Mouse (Mus musculus): ENCODE data around the gene Snrnp70. TPM values are rescaled to one million over a fixed set of nuclear protein-coding genes. Genes with fewer than 3 reads are reported as not detected.
A peak's percentile ranks its signal among the peaks of the same experiment; 100 is the strongest.

Snrnp70 gene
- total RNA-seq, 2 experiments from 2014 or later, result 262 to 325 TPM

DNA sequence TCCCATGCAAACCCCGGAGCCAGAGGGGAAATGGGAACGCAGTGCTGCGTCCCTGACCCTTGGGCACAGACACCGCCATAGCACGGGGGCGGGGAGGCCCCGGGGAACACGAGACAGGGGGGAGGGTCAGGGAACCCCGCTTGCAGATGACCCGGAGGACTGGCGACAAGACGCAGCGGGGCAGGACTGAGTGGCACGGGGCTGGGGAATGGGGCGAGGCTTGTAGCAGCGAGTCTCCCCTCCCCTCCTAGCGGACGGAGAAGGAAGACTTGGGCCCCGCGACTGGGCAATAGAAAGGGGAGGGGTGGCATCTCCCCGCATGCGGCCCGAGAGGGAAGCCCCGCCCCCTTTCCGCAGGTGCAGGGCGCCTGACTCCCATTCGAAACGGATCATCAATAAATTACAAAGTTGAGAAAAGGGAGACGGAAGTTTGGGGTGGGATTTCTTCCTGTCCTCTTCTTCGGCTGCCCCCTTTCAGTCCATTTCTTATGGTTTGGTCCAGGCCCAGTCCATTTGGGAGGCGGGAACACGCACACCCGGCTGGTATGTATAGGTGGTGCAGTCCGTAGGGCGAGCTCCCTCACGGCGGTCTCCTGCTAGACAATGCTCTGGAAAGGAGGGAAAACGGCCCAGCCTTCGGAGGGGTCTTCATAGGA is 56.0 kb downstream of the Snrnp70 start:
- peak; percentile 41 to 53 for DNase-seq (ENCODE audit: low spot score in 2 of 2)

DNA sequence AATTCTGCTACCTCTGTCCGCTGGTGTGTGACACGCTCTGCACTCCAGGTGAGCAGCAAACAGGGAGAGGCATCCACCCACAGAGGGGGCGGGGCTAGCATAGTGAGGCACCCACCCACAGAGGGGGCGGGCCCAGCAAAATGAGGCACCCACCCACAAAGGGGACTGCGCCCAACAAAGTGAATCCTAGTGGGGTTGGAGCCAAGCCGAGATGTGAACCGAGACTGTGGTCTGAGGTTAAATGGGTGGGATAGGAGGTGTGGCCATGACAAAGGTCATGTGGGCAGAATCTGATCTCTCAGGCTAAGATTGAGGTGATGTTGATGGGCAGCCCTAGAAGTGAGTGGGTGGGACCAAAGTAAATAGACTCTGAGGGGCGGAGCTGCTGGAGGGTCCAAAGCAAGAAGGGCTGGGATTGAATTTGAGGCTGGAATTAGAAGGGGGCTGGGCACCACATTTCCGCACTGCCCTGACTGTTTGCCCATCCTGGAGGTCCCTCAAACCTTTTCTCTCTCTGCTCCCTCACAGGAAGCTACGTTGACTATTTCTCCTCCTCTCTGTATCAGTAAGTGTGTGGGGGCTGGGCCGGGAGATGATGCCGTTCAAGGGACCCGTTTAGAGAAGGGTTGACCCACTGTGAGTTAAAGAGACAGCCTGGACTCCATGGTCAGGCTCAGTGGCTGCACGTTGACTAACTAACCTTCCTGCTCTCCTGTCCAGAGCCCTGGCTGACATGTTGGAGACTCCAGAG is 57.2 kb downstream of the Snrnp70 start:
- DNase-seq (ENCODE audit: low spot score in 2 of 2), result no peak

DNA sequence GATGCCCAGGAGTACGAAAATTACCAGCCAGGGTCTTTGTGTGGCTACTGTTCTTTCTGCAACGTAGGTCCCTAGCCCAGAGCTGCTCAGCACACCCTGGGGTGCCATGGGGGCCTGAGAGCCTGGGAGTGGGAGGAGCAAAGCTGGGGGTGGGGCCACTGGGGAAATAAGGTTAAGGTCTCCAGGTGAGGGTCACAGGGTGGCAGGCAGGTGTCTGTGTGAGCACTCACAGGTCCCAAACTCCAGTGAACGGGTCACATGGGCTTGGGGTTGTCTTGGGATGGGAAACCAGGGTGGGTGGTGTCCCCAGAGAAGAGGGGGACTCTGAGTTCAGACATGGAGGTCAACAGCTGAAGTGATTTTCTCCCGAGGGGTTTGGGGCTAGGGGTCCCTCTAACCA is 58.1 kb downstream of the Snrnp70 start:
- DNase-seq (ENCODE audit: low spot score in 2 of 2), result no peak

DNA sequence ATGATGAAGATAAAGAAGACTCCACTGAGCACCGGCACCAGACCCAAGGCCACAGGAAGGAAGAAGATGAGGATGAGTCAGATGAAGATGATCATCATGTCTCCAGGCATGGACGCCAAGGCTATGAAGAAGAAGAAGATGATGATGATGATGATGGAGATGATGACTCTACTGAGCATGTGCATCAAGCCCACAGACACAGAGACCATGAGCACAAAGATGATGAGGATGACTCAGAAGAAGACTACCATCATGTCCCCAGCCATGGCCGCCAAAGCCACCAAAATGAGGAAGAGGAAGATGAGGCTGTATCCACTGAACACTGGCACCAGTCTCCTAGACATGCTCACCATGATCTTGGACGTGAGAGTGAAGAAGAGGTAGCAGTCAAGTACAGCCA is 59.2 kb downstream of the Snrnp70 start:
- DNase-seq (ENCODE audit: low spot score in 2 of 2), result no peak

DNA sequence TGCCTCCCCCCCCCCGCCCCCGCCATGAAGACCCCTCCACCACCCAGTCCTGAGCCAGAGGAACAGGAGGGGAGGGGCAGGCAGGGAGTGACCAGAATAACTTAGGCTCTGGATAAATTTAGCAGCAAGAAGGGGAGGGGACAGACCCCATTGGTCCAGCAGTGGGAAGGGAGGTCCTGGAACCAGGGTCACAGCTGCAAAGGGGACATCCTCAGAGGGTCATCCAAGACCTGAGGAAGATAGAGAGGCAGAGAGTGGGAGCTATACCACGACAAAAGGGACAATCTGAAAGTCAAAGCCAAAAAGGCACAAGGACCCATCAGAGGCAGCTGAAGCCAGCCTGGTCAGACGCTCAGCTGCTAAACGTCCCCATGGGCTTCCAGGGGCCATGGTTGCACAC is 60.5 kb downstream of the Snrnp70 start, which contains the start of gene Hrc:
Gene Hrc, plus strand, starts transcription at position 235 of the 400 bp plus-strand sequence.
- no peak for DNase-seq (ENCODE audit: low spot score in 2 of 2)

DNA sequence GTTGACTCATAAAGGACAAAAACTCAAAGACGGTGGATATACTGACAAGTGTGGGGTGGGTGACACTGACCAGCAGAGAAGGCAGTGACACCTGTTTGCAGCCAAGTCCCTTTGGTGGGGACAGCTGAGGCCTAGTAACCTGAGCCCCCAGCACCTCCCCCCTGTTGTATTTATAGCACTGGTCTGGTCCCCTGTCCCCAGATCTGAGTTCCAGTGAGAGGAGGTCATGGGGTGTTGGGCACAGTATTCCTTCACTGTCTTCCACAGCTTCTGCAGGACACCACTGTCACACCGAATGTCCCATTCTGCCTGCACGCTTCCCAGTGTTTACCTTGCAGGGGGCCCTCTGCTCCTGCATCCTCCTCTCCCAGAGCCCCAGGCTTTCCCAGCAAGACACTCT is 60.9 kb downstream of the Snrnp70 start:
- no peak for DNase-seq (ENCODE audit: low spot score in 2 of 2)

DNA sequence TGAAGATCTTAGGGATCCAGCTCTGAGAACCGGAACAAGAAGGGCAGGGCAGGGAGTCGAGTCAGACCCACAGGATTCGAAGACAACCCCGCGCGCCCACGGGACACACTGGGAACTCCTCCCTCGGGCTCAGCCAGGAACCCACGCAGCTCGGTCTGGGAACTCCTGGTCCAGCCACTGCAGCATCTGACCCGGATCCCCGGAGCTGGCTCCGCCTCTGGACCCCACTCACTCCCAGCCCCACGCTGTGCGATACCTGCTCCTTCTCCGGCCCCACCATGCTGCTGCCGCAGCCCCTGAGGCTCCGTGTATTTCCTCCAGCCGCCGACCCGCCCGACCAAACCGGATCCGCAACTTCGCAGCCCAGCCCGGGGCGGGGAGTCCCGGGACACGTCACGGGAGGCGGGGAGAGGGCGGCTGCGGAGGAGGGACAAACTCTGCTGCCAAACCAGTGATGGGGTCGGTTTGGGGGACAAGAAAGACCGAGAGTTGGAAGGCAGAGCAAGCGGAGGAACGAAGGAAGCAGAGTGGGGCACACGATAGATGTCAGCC is 62.0 kb downstream of the Snrnp70 start, which contains the start of gene Trpm4:
Gene Trpm4, minus strand, starts transcription at position 350 of the 552 bp plus-strand sequence.
- peak; percentile 84 to 86 for DNase-seq (ENCODE audit: low spot score in 2 of 2)

DNA sequence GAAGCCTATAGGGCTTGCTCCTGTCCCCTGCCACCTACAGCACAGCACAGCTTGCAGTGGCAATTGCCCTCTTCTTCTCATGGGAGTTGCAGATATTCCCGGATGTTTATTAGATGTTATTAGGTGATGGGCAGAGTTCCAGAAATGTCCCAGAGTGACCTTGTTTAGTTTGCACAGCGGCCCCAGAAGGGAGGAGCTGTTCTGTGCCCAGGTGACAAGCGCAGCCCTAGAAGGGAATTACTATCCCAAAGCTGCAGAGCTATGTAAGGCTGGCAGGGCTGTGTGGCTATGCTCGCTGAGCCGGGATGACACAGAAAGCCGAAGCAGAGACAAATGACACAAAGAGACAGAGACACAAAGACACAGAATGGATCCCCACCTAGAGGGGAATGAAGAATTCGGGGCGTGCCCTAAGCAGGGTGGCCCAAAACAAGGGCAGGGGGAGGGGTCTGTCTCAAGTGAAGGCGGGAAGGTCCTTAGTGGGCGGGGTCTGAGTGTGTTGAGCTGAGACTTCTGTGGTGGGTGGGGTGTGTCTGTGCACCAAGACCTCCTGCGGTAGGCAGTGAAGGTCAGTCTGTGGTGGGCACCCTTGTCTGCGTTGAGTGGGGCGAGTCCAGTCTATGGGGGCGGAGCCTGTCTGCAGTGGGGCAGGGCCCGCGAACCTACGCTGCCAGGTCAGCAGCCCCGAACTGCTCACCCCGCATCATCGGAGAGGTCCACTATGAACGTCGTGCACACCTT is 62.7 kb downstream of the Snrnp70 start:
- DNase-seq (ENCODE audit: low spot score in 2 of 2), result peak in 1 of 2 experiments; percentile 35

DNA sequence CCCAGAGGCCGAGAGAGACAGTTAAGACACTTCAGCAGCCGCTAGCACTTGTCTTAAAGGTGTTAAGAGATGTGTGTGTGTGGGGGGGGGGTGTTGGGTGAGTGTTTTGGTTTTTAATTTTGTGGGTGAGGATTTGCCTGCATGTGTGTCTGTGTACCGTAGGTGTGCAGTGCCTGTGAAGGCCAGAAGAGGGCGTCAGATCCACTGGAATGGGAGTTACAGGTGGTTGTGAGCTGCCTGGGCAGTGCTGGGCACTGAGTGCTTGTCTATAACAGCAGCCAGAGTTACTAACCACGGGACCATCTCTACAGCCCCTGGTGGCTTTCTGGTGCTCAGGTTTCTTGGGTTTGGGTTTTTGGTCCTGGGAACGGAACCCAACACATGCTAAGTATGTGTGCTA is 64.0 kb downstream of the Snrnp70 start:
- no peak for DNase-seq (ENCODE audit: low spot score in 2 of 2)

DNA sequence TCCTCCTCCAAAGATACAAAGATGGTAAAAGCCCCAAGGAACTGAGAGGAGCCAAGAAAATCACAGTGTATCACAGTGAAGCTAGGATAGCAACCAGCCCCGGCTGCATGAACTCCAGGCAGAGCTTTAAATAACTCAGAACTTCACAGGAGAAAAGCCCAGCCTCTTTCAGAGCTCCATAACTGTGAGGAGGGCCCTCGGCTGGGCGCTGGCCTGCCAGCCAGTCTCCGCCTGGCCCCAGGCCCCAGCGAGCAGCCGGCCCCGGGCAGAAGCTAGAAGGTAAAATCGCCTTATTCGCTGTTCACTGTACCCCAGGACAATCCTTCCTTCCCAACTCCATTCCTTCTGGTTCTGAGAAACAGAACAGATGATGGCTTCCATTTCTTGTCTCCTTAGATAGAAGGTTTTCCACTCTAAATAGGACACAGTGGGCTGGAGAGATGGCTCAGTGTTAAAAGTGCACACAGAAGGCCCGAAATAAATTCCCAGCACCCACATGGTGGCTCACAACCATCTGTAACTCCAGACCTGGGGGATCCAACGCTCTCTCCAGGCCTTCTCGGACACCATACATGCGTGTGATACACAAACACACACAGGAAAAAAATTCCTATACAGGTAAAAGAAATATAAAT is 66.6 kb downstream of the Snrnp70 start:
- no peak for DNase-seq (ENCODE audit: low spot score in 2 of 2)

Other genes starting within 250 kb of the Snrnp70 start
- gene Pih1d1, start 241.4 kb downstream of the Snrnp70 start, total RNA-seq (2021), result 10 to 100 TPM; 57.3 to 58.6 TPM
- gene Aldh16a1, start 241.2 kb downstream of the Snrnp70 start, total RNA-seq (2021), result 10 to 100 TPM; 58.4 to 68.5 TPM
- gene Slc17a7, start 231.8 kb downstream of the Snrnp70 start, total RNA-seq (2021), result under 1 TPM; 0.19 to 0.23 TPM
- gene Gfy, start 216.2 kb downstream of the Snrnp70 start, total RNA-seq (2021), result not detected
- not detected for gene Pth2, start 214.7 kb downstream of the Snrnp70 start, total RNA-seq (2021)
- gene Ccdc155, start 190.8 kb downstream of the Snrnp70 start, total RNA-seq (2021), result under 1 TPM in 1 of 2 experiments, not detected in 1; 0.29 TPM
- gene Dkkl1, start 183.6 kb downstream of the Snrnp70 start, total RNA-seq (2021), result not detected
- 10 to 100 TPM in 1 of 2 experiments, 1 to 10 TPM in 1; 8.5 to 11.7 TPM for gene Tead2, start 180.0 kb downstream of the Snrnp70 start, total RNA-seq (2021)
- 1 to 10 TPM; 4.0 to 7.4 TPM for gene Cd37, start 156.6 kb downstream of the Snrnp70 start, total RNA-seq (2021)
- gene Slc6a16, start 154.7 kb downstream of the Snrnp70 start, total RNA-seq (2021), result not detected
- under 1 TPM in 1 of 2 experiments, not detected in 1; 0.19 TPM for gene Slc6a21, start 118.2 kb downstream of the Snrnp70 start, total RNA-seq (2021)
- gene Trpm4, start 62.0 kb downstream of the Snrnp70 start, total RNA-seq (2021), result 10 to 100 TPM in 1 of 2 experiments, 1 to 10 TPM in 1; 7.8 to 11.0 TPM
- gene Hrc, start 60.5 kb downstream of the Snrnp70 start, total RNA-seq (2021), result under 1 TPM; 0.17 to 0.83 TPM
- 1 to 10 TPM; 1.7 to 3.2 TPM for gene Ppfia3, start 28.7 kb downstream of the Snrnp70 start, total RNA-seq (2021)
- gene Lin7b, start 25.2 kb downstream of the Snrnp70 start, total RNA-seq (2021), result 1 to 10 TPM; 1.3 to 1.7 TPM
- not detected for gene Kcna7, start 9.9 kb upstream of the Snrnp70 start, total RNA-seq (2021)
- gene Ntf5, start 18.0 kb upstream of the Snrnp70 start, total RNA-seq (2021), result under 1 TPM; 0.17 to 0.45 TPM
- gene Lhb, start 25.1 kb upstream of the Snrnp70 start, total RNA-seq (2021), result not detected
- 10 to 100 TPM; 40.4 to 61.6 TPM for gene Gys1, start 39.1 kb upstream of the Snrnp70 start, total RNA-seq (2021)
- 10 to 100 TPM; 41.9 to 43.3 TPM for gene Ruvbl2, start 42.4 kb upstream of the Snrnp70 start, total RNA-seq (2021)
- 1,000 to 10,000 TPM; 1,437 to 1,911 TPM for gene Ftl1, start 64.1 kb upstream of the Snrnp70 start, total RNA-seq (2021)
- gene Bax, start 71.2 kb upstream of the Snrnp70 start, total RNA-seq (2021), result 10 to 100 TPM; 58.2 to 64.3 TPM
- 1 to 10 TPM in 1 of 2 experiments, under 1 TPM in 1; 0.66 to 2.6 TPM for gene Tulp2, start 86.1 kb upstream of the Snrnp70 start, total RNA-seq (2021)
- 10 to 100 TPM; 42.8 to 43.4 TPM for gene Gm45808, start 91.1 kb upstream of the Snrnp70 start, total RNA-seq (2021)
- 10 to 100 TPM; 73.2 to 77.2 TPM for gene Dhdh, start 93.1 kb upstream of the Snrnp70 start, total RNA-seq (2021)
- gene Nucb1, start 114.7 kb upstream of the Snrnp70 start, total RNA-seq (2021), result 100 to 1,000 TPM; 272 to 283 TPM
- 10 to 100 TPM; 47.1 to 48.6 TPM for gene Ppp1r15a, start 130.5 kb upstream of the Snrnp70 start, total RNA-seq (2021)
- 1 to 10 TPM; 2.5 to 2.7 TPM for gene Plekha4, start 130.6 kb upstream of the Snrnp70 start, total RNA-seq (2021)
- gene Hsd17b14, start 159.2 kb upstream of the Snrnp70 start, total RNA-seq (2021), result 1 to 10 TPM in 1 of 2 experiments, under 1 TPM in 1; 0.83 to 3.0 TPM
- gene Bcat2, start 174.4 kb upstream of the Snrnp70 start, total RNA-seq (2021), result 100 to 1,000 TPM; 164 to 265 TPM
- 1 to 10 TPM in 1 of 2 experiments, not detected in 1; 1.4 TPM for gene Fgf21, start 219.7 kb upstream of the Snrnp70 start, total RNA-seq (2021)
- not detected for gene Fut1, start 221.5 kb upstream of the Snrnp70 start, total RNA-seq (2021)
- under 1 TPM; 0.22 to 0.33 TPM for gene Izumo1, start 226.1 kb upstream of the Snrnp70 start, total RNA-seq (2021)
- 10 to 100 TPM; 16.0 to 27.6 TPM for gene Rasip1, start 231.7 kb upstream of the Snrnp70 start, total RNA-seq (2021)
- gene Mamstr, start 244.2 kb upstream of the Snrnp70 start, total RNA-seq (2021), result 1 to 10 TPM; 2.4 to 7.7 TPM

All from adrenal gland, adult 18-20 months (tissue).